Mouse (Mus musculus) Patski (cell line): ENCODE measurements around the gene Tmem121. TPM values are rescaled to one million over a fixed set of nuclear protein-coding genes. Genes with fewer than 3 reads are reported as not detected.
"Not testable (repeated sequence)": the region's sequence is repeated elsewhere in the genome, so short reads cannot be mapped to it uniquely, and the experiment has no call there.

Experiments used
- ATAC-seq: fragments of 100-300 bp; one replicate; pipeline ENCODE4 v1.8.0; 2021
- CTCF ChIA-PET: fragments of 350-600 bp; sonication (Branson Sonifier 250); formaldehyde crosslinking; loops from one replicate; lab custom pipeline; 2022; ENCODE audit warnings: inconsistent platforms; lab: Charles Lee
- POLR2A ChIA-PET: fragments of 350-600 bp; sonication (Branson Sonifier 250); formaldehyde crosslinking; loops from one replicate; lab custom pipeline; 2022; ENCODE audit warnings: antibody characterized with exemption, inconsistent platforms; lab: Charles Lee
- DNase-seq: peaks from one replicate; pipeline ENCODE4 v3.0.0-alpha.2; 2011; ENCODE audit warnings: low read depth, low spot score
- H3K27me3 ChIP-seq: fragments of 371-371 bp; one replicate; pipeline ENCODE4 v1.5.1; 2021
- CTCF ChIP-seq: fragments of 100-300 bp; IDR thresholded peaks from one replicate; pipeline ENCODE4 v1.5.1; 2021
- in situ Hi-C: fragments of 300-500 bp; cut with MboI; formaldehyde crosslinking; loops from 3 replicates; pipeline ENCODE4 v1.11.1; 2018; ENCODE audit warnings: low pct_unique_long_range_greater_than_20kb, mixed read lengths
- polyA plus RNA-seq: library from polyadenylated mRNA; unstranded; gene quantifications from one replicate; pipeline ENCODE4 v1.2.3, GENCODE M21; 2021

Tmem121 gene
- polyA plus RNA-seq, 1 experiment from 2014 or later: 12.3 TPM

DNA sequence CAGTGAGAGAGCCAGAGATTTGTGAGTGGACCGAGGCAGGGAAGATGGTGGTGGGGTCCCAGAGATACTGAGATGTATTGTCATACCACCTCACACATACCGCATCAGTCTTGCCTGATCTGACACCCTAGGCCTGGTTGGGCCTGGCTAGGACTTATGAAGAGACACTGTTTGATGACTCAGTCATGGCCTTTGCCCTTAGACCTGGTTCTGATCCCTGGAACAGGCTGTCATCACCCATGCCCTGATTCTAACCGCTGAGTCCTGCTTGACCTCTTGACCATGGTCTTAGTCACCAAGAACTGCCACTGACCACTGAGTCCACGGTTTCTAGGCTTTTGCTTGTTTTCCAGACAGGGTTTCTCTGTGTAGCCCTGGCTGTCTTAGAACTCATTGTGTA, 45.0 kb downstream of the Tmem121 start:
- ATAC-seq (no peak), DNase-seq (no peak)
- in situ Hi-C loops: no loop called here
- TF ChIP-seq CTCF: no peak
- ChIA-PET POLR2A (no interaction called here), CTCF (interaction anchor here (1.4 kb wide), 1 partner anchor 8 kb away, joined by 6 read pairs; no protein-coding TSS in a partner anchor)
- no peaks in the 10 kb centered on the region for H3K27me3 ChIP-seq

DNA sequence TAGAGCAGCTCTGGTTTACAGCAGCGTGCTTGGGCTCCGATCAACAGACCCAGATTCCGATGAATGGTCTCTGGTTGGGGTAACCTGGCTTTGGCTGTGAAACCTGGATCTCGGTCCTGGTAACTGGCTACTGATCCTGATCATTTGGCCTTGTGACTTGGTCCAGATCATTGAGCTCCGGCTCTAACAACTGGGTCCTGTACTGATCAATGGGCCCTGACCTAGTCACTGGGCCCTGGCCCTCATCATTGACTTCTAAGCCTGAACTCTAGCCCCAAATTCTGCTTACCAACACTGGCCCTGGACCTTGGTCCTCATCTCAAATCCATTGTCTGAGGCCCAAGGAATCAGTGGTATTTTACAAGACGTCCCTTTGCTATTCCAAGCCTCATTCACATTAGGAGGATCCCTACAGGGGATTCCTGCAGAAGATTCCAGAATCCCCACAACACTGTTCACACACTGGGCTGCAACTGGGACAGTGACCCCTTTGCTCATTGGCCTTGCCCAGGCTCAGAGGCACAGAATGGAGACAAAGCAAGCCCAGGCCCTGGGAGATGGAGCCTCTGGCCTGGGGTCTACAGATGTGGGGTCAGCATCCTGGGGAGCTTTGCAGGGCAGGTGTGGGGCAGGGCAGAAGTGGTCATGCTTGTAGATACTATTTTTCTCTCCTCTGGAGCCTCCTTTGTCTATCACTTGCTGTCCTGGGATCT, 46.0 kb downstream of the Tmem121 start:
- in situ Hi-C loops, ATAC-seq, DNase-seq, H3K27me3 ChIP-seq, POLR2A ChIA-PET: not testable (repeated sequence)
- CTCF ChIA-PET: interaction anchor here (1.4 kb wide), 1 partner anchor 9 kb away, joined by 6 read pairs; no protein-coding TSS in a partner anchor

GRCm38 (mm10) chr12:113232264-113232750, 46.6 kb downstream of the Tmem121 start:
- ATAC-seq, CTCF ChIA-PET, in situ Hi-C loops, DNase-seq, H3K27me3 ChIP-seq, POLR2A ChIA-PET: not testable (repeated sequence)

Other genes with a start within 250 kb of the Tmem121 start
- 55.9 TPM for gene Nudt14, start 243.8 kb upstream of the Tmem121 start, polyA plus RNA-seq
- gene Btbd6, start 209.4 kb upstream of the Tmem121 start, polyA plus RNA-seq: 13.5 TPM
- gene Brf1, start 185.2 kb upstream of the Tmem121 start, polyA plus RNA-seq: 38.9 TPM
- 70.8 TPM for gene Pacs2, start 171.4 kb upstream of the Tmem121 start, polyA plus RNA-seq
- not detected for gene Tex22, start 111.4 kb upstream of the Tmem121 start, polyA plus RNA-seq
- 95.8 TPM for gene Mta1, start 87.7 kb upstream of the Tmem121 start, polyA plus RNA-seq
- 101 TPM for gene Crip2, start 45.7 kb upstream of the Tmem121 start, polyA plus RNA-seq
- gene Crip1, start 39.6 kb upstream of the Tmem121 start, polyA plus RNA-seq: 0.17 TPM
- 9.7 TPM for gene Tedc1, start 29.5 kb upstream of the Tmem121 start, polyA plus RNA-seq